Mouse (Mus musculus): Measurements from ENCODE around the gene Cdc37l1. TPM values are rescaled to one million over a fixed set of nuclear protein-coding genes. Genes with fewer than 3 reads are reported as not detected.

Gene Cdc37l1
- 9.2 TPM for polyA plus RNA-seq (2012; fragmentation: generic; extraction: Trizol)

DNA sequence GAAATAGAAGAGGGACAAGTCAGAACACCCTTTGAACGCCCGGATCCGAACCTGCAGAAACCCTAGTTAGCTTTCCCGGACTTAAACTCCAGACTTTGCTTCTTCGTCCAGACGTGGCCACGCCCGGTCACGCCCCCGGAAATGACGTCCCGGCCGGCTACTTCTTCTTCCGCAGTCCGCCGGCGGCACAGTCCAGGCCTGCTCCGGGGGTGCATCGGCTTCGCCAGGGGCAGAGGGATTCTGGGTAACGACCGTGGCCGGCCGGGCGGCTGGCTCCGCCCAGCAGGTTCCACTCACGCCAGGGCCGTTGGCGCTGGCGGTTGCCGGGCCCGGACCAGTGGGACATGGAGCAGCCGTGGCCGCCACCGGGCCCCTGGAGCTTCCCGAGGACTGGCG, at the start of gene Cdc37l1:
Gene Cdc37l1 (plus strand): TSS at position 159 of the 396 bp plus-strand sequence.
- TF ChIP-seq MYOD1 (IDR thresholded peaks at IDR 0.05; ENCODE audit: control insufficient read depth in 1 of 3, insufficient read length in 2 of 3, low read depth in 2 of 3), result peak in 1 of 3 experiments; percentile 6
- TF ChIP-seq MYOG (IDR thresholded peaks at IDR 0.05; ENCODE audit: control insufficient read depth in 1 of 3, insufficient read depth in 1 of 3, insufficient read length in 2 of 3, low read depth in 2 of 3), result peak in 1 of 3 experiments; percentile 8
- peak; percentile 26 for TF ChIP-seq POLR2AphosphoS2 (IDR thresholded peaks at IDR 0.05; ENCODE audit: insufficient read length, low read depth)
- peak; percentile 77 for TF ChIP-seq POLR2A (IDR thresholded peaks at IDR 0.05; ENCODE audit: insufficient read length, low read depth)
- TF ChIP-seq REST (IDR thresholded peaks at IDR 0.05; ENCODE audit: insufficient read depth, insufficient read length), result no peak
- no peak for TF ChIP-seq TCF12 (IDR thresholded peaks at IDR 0.05; ENCODE audit: insufficient read depth, poor library complexity, severe bottlenecking)
- H3ac ChIP-seq (ENCODE audit: control insufficient read depth, insufficient read length), result peak within 1 kb of the TSS; percentile 56
- peak within 1 kb of the TSS; percentile 79 for H3K4me2 ChIP-seq (ENCODE audit: low read depth)
- H3K4me3 ChIP-seq, result peak within 1 kb of the TSS; percentile 81
- H3K36me3 ChIP-seq (ENCODE audit: control insufficient read depth, insufficient read depth), result no peaks in the 10 kb centered on the region
- peaks cover 41% of the 10 kb centered on the region for H3K79me2 ChIP-seq (ENCODE audit: control insufficient read depth, insufficient read depth)
- H3K27me3 ChIP-seq (ENCODE audit: control insufficient read depth, insufficient read depth, insufficient read length), result peaks cover 8% of the 10 kb centered on the region

DNA sequence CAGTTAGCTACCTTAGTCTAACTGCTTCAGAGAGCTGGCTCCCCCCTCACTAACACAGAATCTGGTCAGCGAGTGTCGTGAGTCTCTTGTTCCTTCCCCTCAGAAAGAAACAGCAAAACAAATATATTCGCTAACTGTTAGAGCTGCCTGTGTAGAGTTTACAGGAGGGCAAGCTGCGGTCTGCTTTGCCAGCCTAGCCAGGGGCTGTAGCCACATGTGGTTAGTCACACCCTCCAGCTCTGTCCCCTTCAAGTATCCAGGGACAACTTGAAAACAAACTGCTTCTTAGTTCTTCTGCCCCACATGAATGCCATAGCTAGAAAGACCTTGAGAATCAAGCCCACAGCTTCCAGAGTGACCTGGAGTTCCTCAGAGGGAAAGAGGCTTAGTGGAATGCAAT, 48.9 kb upstream of the Cdc37l1 start:
- Histone ChIP-seq H3ac (ENCODE audit: control insufficient read depth, insufficient read length) (no peak overlapping the region), H3K36me3 (ENCODE audit: control insufficient read depth, insufficient read depth) (no peaks in the 10 kb centered on the region), H3K4me3 (no peak overlapping the region), H3K79me2 (ENCODE audit: control insufficient read depth, insufficient read depth) (no peaks in the 10 kb centered on the region), H3K4me2 (ENCODE audit: low read depth) (no peak overlapping the region), H3K27me3 (ENCODE audit: control insufficient read depth, insufficient read depth, insufficient read length) (peaks cover 6% of the 10 kb centered on the region)
- TF ChIP-seq MYOG (IDR thresholded peaks at IDR 0.05; ENCODE audit: control insufficient read depth in 1 of 3, insufficient read depth in 1 of 3, insufficient read length in 2 of 3, low read depth in 2 of 3) (no peak), MYOD1 (IDR thresholded peaks at IDR 0.05; ENCODE audit: control insufficient read depth in 1 of 3, insufficient read length in 2 of 3, low read depth in 2 of 3) (no peak), MAX (IDR thresholded peaks at IDR 0.05; ENCODE audit: low read depth) (no peak), USF1 (IDR thresholded peaks at IDR 0.05; ENCODE audit: low read depth) (no peak), TCF12 (IDR thresholded peaks at IDR 0.05; ENCODE audit: insufficient read depth, poor library complexity, severe bottlenecking) (no peak), REST (IDR thresholded peaks at IDR 0.05; ENCODE audit: insufficient read depth, insufficient read length) (no peak), POLR2AphosphoS2 (IDR thresholded peaks at IDR 0.05; ENCODE audit: insufficient read length, low read depth) (no peak), POLR2A (IDR thresholded peaks at IDR 0.05; ENCODE audit: insufficient read length, low read depth) (no peak), CEBPB (IDR thresholded peaks at IDR 0.05; ENCODE audit: insufficient read depth, poor library complexity, severe bottlenecking) (no peak), E2F4 (IDR thresholded peaks at IDR 0.05; ENCODE audit: insufficient read depth) (no peak), SRF (IDR thresholded peaks at IDR 0.05; ENCODE audit: control insufficient read depth, insufficient read length, low read depth) (no peak), TCF3 (IDR thresholded peaks at IDR 0.05; ENCODE audit: insufficient read length, low read depth) (no peak)

DNA sequence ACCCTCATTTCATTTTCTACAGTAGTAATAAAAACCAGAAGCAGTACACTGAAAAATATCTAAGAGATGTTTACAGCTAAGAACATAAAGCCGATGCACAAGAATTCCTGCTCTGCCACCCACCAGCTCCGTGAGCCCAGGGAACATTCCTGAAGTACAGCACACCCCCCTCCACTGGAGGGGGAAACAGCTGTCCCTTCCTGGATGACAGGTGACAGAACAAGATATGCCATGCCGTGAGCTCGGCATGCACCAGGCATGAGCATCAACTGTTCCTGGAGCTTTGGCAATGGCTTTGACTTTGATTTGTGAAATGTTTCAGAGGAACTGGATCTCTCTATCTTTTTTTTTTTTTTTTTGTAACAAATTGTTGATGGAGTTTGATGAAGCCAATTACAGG, 43.4 kb upstream of the Cdc37l1 start:
- H3ac ChIP-seq (ENCODE audit: control insufficient read depth, insufficient read length), result no peak overlapping the region
- H3K4me3 ChIP-seq, result no peak overlapping the region
- H3K36me3 ChIP-seq (ENCODE audit: control insufficient read depth, insufficient read depth), result no peaks in the 10 kb centered on the region
- no peaks in the 10 kb centered on the region for H3K79me2 ChIP-seq (ENCODE audit: control insufficient read depth, insufficient read depth)
- TF ChIP-seq TCF12 (IDR thresholded peaks at IDR 0.05; ENCODE audit: insufficient read depth, poor library complexity, severe bottlenecking) (peak; percentile 79), MAX (IDR thresholded peaks at IDR 0.05; ENCODE audit: low read depth) (no peak), E2F4 (IDR thresholded peaks at IDR 0.05; ENCODE audit: insufficient read depth) (no peak), MYOD1 (IDR thresholded peaks at IDR 0.05; ENCODE audit: control insufficient read depth in 1 of 3, insufficient read length in 2 of 3, low read depth in 2 of 3) (peak; percentile 29 to 99 (median 91)), SRF (IDR thresholded peaks at IDR 0.05; ENCODE audit: control insufficient read depth, insufficient read length, low read depth) (no peak), TCF3 (IDR thresholded peaks at IDR 0.05; ENCODE audit: insufficient read length, low read depth) (peak; percentile 81), MYOG (IDR thresholded peaks at IDR 0.05; ENCODE audit: control insufficient read depth in 1 of 3, insufficient read depth in 1 of 3, insufficient read length in 2 of 3, low read depth in 2 of 3) (peak; percentile 68 to 97 (median 84))
- peaks cover 13% of the 10 kb centered on the region for H3K27me3 ChIP-seq (ENCODE audit: control insufficient read depth, insufficient read depth, insufficient read length)
- H3K4me2 ChIP-seq (ENCODE audit: low read depth), result peak overlapping the region; percentile 1

DNA sequence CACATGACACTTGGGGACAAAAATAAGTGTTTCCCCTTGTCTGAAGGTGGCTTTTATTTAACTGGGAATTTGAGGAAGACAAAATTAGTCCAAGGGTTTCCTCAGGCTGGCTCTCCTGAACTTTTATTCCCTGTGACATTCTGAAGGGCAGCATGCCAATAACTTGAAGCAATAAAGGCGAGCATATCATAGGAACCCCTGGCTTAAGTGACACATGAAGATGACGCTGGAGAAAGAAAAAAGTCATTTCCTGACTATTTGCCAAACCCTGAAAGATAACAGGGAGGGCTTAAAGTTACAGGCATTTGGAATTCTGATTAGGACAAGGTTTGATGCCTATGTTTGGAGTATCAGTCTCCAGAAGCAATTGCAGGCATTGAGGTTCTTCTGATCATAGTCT, 42.8 kb upstream of the Cdc37l1 start:
- TF ChIP-seq USF1 (IDR thresholded peaks at IDR 0.05; ENCODE audit: low read depth) (no peak), TCF12 (IDR thresholded peaks at IDR 0.05; ENCODE audit: insufficient read depth, poor library complexity, severe bottlenecking) (no peak), REST (IDR thresholded peaks at IDR 0.05; ENCODE audit: insufficient read depth, insufficient read length) (no peak), MYOD1 (IDR thresholded peaks at IDR 0.05; ENCODE audit: control insufficient read depth in 1 of 3, insufficient read length in 2 of 3, low read depth in 2 of 3) (no peak), POLR2A (IDR thresholded peaks at IDR 0.05; ENCODE audit: insufficient read length, low read depth) (no peak), E2F4 (IDR thresholded peaks at IDR 0.05; ENCODE audit: insufficient read depth) (no peak), MAX (IDR thresholded peaks at IDR 0.05; ENCODE audit: low read depth) (no peak), SRF (IDR thresholded peaks at IDR 0.05; ENCODE audit: control insufficient read depth, insufficient read length, low read depth) (no peak), CEBPB (IDR thresholded peaks at IDR 0.05; ENCODE audit: insufficient read depth, poor library complexity, severe bottlenecking) (no peak), TCF3 (IDR thresholded peaks at IDR 0.05; ENCODE audit: insufficient read length, low read depth) (no peak), POLR2AphosphoS2 (IDR thresholded peaks at IDR 0.05; ENCODE audit: insufficient read length, low read depth) (no peak), MYOG (IDR thresholded peaks at IDR 0.05; ENCODE audit: control insufficient read depth in 1 of 3, insufficient read depth in 1 of 3, insufficient read length in 2 of 3, low read depth in 2 of 3) (no peak)
- Histone ChIP-seq H3K36me3 (ENCODE audit: control insufficient read depth, insufficient read depth) (no peaks in the 10 kb centered on the region), H3ac (ENCODE audit: control insufficient read depth, insufficient read length) (no peak overlapping the region), H3K4me2 (ENCODE audit: low read depth) (no peak overlapping the region), H3K4me3 (no peak overlapping the region), H3K79me2 (ENCODE audit: control insufficient read depth, insufficient read depth) (no peaks in the 10 kb centered on the region), H3K27me3 (ENCODE audit: control insufficient read depth, insufficient read depth, insufficient read length) (peaks cover 14% of the 10 kb centered on the region)

DNA sequence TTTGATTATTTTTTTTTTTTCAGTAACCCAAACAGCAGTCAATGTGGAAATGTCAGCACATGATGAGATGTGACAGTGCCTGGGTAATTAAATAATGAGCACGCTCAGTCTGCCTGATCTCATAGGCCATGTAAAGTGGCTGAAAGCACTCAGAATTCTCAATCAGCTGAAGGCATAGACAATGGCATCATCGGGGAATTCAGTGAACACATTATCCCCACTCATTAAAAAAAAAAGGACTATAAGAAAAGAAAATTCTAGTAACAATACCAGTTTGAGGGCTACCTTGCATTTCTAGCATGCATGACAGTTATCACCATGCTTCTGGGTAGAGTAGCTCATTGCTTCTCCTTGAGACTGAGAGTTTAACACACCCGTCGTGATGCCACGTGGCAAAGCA, 38.9 kb upstream of the Cdc37l1 start:
- H3K79me2 ChIP-seq (ENCODE audit: control insufficient read depth, insufficient read depth), result no peaks in the 10 kb centered on the region
- no peak overlapping the region for H3K4me3 ChIP-seq
- TF ChIP-seq POLR2AphosphoS2 (IDR thresholded peaks at IDR 0.05; ENCODE audit: insufficient read length, low read depth) (no peak), POLR2A (IDR thresholded peaks at IDR 0.05; ENCODE audit: insufficient read length, low read depth) (no peak), MAX (IDR thresholded peaks at IDR 0.05; ENCODE audit: low read depth) (no peak), E2F4 (IDR thresholded peaks at IDR 0.05; ENCODE audit: insufficient read depth) (no peak)
- H3K27me3 ChIP-seq (ENCODE audit: control insufficient read depth, insufficient read depth, insufficient read length), result peaks cover 14% of the 10 kb centered on the region
- H3K36me3 ChIP-seq (ENCODE audit: control insufficient read depth, insufficient read depth), result no peaks in the 10 kb centered on the region
- no peak overlapping the region for H3ac ChIP-seq (ENCODE audit: control insufficient read depth, insufficient read length)
- H3K4me2 ChIP-seq (ENCODE audit: low read depth), result no peak overlapping the region

Data from myocyte (in vitro differentiated cells).